Mouse (Mus musculus) monocyte, adult 2 months (primary cell): ENCODE results near the gene Mrgprf.

ENCODE experiments used
- DNase-seq, 2 experiments: peaks; one replicate each; pipeline ENCODE4 v3.0.0; 2022; ENCODE audit warnings: low spot score in 2 of 2, low read depth in 1 of 2

Mrgprf gene

DNA sequence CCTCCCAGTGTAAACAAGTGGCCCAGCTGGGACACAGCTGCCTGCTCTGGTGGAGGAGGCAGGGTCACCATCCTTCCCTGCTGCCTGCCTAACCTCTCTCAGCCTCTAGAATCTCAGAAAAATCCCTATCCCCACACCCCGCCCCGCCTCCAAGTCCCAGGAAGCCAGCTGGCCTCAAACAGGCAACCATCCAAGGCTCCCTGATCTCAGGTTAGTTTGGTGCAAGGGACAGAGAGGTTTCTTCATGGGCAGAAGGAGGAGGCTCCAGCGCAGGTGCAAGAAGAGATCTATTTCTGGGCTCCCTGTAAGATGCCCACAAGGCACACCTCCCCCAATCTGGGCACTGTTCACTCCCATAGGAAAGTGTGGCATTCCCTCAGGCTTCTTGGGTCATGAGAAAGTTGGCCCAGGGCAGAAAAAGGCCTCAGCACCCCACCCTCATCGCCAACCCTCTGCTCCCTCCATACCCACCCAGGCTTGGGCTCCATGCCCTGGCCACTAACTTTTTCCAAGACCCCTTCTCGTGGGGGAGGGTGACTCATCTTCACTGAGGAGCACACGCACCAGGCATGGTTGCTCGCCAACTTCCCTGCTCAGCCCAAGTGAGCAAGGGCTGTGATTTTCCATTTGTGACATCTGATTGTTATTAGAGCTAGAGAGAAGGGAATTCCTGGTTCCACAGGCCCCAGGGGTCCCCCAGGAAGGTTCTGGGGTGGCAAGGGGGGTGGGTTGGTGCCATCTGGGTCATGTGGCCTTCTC is 887 bp upstream of the Mrgprf start:
- no peak for DNase-seq

DNA sequence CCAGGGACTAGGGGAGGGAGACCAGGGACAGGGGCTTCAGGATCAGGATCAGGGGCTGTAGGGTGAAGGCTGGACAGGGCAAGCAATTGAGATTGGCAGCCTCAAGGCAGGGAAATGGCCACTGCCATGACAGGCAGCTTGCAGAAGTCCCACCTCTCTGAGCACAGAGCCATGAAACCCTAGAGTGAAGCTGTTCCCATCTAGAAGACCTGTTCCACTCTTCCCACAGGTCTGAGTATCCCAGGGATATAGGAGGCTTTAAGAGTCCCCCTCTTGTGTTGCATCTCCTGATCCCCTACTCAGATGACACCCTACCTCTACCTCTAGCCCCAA is 346 bp downstream of the Mrgprf start:
- DNase-seq, result no peak

DNA sequence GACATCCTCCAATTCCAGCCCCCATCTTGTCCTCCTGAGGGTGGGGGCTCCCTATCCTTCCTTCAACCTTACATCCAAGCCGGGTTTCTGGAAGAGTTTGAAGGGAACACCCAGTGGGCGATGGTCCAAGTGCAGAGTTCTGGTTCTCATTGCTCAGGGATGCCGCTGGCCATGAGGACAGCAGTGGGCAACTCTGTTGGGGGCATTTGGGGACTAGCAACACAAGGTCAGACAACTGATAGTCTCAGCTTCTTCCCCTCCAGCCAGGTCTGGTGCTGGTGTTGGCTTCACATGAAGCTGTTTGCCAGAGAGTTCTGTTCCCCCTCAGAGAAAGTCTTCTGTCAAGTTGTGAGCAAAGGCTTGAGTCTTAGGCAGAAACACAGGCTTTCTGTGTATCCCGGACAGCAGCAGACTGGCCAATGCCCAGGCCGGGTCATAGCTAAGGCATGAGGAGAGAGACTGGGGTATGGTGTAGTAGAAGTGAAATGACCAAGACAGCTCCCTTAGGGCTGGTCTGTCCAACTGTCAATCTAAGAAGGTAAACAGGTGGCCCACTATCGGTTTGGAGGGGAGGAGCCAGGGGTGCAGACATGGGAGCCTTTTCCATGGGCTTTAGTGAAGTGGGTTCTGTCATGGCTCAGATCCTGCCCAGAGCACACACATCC is 845 bp downstream of the Mrgprf start:
- DNase-seq, result no peak

- no peak for DNase-seq
These were observed 2.1 kb downstream of the Mrgprf start for GRCm38 (mm10) chr7:145302488-145303285.

DNA sequence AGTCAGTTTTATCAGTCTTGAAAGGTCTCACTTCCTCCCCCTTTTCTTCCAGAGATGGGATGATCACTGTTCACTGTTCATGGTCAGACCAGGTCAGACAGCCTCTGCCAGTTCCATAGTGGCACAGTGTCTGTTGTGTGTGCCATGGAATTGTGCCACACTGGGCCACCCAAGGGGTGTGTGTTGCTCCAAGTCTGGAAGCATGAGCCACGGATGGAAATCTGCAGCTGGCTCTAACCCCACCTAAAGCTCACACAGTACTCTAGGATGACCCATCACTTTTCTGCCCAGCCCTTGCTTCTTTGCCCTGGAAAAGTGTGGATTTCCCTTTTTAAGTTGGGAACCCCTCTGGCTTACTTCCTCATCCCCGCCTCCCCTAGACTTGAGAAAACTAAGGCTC is 3.5 kb downstream of the Mrgprf start:
- DNase-seq, result no peak

DNA sequence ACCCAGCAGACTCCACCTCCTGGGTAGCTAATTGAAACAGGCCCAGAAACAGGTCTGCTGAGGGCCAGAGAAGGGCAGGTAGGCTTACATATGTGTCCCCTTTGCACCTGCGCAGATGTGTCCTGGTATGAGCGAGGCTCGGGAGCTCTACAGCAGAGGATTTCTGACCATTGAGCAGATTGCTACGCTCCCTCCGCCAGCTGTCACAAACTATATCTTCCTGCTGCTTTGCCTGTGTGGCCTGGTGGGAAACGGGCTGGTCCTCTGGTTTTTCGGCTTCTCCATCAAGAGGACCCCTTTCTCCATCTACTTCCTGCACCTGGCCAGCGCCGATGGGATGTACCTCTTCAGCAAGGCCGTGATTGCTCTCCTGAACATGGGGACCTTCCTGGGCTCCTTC is 7.0 kb downstream of the Mrgprf start:
- no peak for DNase-seq

GRCm38 (mm10) chr7:145308061-145308675 is 7.5 kb downstream of the Mrgprf start:
- DNase-seq, result no peak

DNA sequence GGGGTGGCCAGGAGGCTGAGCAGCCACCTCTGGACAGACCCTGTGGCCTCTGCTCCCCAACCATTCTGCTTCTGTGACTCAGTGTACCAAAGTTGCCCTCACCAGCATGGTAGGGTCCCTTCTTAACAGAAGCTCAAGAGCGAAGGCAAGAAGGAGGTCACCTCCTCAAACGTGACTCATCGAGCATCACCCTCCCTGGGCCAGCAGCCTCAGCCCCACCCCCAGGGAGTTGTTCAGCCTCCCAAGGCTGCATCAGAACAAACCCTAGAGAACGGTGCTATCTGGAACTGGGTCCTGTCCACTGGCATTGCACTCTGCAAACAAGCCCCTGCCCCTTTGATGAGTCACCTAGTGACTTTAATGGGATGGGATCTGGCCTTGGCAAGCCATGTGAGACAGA is 8.2 kb downstream of the Mrgprf start:
- no peak for DNase-seq

DNA sequence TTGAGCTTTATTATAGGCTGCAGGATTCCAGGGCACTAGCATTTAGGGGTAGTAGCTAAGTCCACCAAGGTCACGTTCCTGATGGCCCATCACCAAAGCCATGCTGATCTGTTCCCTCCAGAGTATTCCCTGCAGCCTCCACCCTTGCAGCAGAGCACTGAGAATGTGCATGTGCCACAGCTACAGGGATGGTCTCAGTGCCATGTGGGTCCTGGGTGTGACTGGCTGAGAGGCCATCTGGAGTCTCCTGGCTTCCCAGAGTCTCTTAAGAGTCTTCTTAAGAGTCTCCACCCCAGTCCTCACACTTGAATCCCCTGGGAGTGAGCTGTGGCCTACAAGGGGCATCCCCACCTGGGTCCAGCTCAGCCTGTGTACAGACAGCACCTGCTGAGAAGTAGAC is 9.2 kb downstream of the Mrgprf start:
- no peak for DNase-seq

DNA sequence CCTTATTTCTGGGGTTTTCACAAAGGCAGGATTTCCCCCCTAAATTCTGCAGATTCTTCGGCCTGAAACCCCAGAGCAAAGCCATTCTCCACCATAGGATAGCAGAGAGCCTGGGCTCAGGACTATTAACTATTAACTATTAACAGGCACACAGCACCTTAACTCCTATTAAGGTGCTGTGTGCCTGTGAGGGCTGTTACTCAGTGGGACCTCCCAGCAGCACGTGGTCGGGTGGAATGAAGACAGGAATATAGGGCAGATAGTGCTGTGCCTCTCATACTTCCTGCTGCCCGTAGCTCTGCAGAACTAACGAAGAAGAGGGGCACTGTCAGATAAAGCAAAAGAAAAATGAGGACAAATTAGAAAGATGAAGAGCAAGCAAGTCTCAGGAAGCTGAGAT is 9.9 kb downstream of the Mrgprf start:
- DNase-seq, result no peak

DNA sequence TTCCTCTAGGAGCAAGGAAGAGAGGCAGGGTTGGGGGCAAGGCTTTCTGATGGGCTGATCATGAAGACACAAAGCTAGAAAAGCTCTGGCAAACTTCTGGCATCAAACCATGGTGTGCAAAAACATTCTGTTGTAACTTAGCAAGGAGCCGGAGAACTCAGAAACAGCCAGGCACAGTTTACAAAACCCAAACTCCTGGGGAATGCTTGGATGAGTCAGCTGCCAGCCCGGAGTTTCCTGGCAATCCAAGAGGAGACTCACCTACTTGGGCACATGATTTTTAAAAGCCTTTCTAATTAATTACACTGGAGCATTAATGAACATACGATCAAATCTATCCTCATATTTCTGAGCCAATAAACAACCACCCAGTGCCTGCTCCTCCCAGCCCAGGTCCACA is 11.5 kb downstream of the Mrgprf start:
- DNase-seq, result no peak

GRCm38 (mm10) chr7:145314785-145315411 is 14.3 kb downstream of the Mrgprf start, which contains the start of gene Mrgprd:
Mrgprd (plus strand) TSS chr7:145314835.
- no peak for DNase-seq

DNA sequence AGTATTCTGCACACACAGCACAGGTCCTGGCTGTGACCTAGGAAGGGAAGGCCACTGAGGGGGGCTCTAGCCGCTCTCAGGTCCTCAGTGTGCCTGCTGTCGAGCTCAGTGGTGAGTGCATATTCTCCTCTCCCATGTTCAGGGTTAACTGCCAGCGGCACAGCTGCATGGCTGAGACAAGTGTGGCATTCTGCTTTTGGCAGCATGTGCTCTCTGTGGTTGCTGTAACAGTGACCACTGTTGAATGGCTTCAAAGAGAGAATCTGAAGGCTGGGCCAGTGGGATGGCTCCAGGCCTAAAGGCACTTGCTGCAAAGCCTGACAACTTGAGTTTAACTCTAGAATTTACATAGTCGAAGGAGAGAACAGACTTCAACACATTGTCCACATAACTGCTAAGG is 16.9 kb downstream of the Mrgprf start:
- no peak for DNase-seq

GRCm38 (mm10) chr7:145319481-145319880 is 18.9 kb downstream of the Mrgprf start:
- no peak for DNase-seq

DNA sequence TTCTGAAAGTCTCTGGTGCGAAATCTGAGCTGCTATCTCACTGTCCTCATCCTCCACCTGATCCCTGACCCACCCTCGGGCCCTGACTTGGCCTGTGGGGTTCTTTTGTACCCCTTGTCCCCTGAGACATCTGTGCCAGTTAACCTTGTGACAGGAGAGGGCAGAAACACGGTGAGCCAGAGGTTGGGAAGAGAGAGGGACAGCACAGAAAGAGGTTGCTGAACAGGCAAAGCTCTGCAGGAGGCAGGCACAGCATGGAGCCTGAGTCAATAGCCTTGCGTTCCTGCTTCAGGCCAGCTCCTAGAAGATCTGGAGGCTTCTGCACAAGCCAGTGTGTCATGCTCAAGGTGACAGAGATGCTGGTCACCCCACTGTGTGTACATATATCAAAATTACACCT is 23.0 kb downstream of the Mrgprf start:
- DNase-seq, result no peak

DNA sequence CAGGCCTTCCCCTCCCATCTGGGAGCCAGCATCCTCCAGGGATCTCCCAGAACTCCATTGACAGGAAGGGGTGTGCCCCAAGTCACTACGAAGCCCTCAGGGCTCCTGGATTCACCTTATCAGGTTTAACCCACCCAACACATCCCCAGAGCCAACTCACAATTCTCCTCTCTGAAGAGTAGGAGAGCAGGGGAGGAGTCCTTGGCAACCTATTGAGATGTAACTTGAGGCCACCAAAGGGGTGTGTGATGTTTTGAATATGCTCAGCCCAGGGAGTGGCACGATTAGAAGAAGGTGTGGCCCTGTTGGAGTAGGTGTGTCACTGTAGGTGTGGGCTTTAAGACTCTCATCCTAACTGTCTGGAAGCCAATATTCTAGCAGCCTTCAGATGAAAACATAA is 25.1 kb downstream of the Mrgprf start:
- DNase-seq, result no peak

- no peak for DNase-seq
These were observed 29.4 kb downstream of the Mrgprf start for GRCm38 (mm10) chr7:145329982-145330381.

DNA sequence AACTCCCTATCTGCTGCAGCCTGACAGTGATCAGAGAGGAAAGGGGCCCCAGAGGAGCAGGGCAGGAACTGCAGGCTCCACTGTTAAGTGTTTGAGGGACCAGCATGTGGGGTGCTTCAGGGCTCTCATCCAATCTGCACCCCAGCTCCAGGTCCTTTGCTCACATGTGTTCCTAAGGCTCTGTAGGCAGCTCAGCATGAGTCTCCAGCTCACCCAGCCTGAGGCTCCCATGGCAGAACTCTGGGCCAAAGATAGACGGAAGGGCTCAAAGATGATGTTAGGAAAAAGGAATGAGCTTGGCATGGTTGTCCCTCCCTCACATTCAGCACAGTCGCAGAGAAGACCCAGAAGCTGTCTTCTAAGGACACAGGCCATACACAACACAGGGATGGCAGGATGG is 30.0 kb downstream of the Mrgprf start:
- no peak for DNase-seq

GRCm38 (mm10) chr7:145332376-145333041 is 31.9 kb downstream of the Mrgprf start:
- no peak for DNase-seq

DNA sequence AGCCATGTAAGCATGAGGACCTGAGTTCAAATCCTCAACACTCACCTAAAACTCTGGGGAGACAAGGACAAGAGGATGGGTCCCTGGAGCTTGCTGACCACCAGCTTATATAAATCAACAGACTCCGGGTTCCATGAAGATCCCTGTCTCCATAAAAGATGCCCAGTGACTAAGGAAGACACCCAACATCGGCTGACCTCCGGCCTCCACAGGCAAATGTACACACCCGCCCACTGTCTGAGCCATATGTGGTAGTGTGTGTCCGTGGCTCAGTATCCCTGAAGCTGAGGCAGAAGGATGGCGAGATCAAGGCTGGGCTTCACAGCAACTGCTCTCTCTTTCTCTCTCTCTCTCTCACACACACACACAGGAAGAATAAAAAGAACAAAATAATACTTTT is 33.3 kb downstream of the Mrgprf start:
- no peak for DNase-seq
